Mouse (Mus musculus) cerebellum, postnatal 36 days (tissue): ENCODE measurements around the gene Igfbp3.

ENCODE experiments used
- DNase-seq, 2 experiments: peaks; one replicate each; pipeline ENCODE4 v3.0.0; 2021 to 2022; ENCODE audit warnings: mixed read lengths in 2 of 2

Gene Igfbp3

DNA sequence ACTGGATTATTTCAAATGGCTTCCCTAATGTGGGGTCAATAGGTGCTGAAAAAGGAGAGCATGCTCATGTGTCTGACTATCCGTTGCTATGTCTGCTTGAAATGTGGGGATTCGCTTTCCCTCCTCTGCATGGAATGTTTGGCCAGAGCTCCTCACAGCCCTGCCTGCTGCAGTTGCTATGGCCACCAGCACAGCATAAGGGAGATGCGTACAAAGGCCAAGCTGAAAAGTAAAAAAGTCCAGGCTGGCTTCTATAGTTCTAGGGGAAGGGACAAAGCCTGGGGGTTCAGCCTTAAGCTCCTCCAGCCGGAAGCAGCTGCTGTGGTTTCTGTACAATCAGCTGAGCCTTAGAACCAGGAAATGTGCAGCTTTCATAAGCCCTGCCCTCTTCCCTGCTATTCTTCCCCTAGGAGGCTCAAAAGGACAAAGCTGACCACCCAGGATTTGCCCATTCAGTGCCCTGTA is 53.1 kb downstream of the Igfbp3 start:
- no peak for DNase-seq

DNA sequence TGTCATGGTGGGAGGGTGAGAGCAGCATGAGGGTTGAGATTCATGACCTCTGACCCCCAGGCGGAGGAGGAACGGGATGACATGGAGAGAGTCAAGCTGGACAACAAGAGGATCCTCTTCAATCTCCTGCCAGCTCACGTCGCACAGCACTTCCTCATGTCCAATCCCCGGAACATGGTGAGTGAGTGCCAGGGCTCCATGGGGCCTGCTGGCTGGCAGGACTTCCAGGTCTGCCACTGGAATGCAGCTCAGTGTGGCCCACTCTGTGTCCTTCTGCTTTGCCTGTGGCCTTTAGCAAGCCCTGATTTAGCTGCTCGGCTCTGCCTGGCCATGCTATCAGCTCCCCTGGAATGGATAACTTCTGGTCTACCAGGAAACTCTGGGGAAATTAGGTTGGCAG is 53.6 kb downstream of the Igfbp3 start:
- DNase-seq: peak; percentile 50 to 59

DNA sequence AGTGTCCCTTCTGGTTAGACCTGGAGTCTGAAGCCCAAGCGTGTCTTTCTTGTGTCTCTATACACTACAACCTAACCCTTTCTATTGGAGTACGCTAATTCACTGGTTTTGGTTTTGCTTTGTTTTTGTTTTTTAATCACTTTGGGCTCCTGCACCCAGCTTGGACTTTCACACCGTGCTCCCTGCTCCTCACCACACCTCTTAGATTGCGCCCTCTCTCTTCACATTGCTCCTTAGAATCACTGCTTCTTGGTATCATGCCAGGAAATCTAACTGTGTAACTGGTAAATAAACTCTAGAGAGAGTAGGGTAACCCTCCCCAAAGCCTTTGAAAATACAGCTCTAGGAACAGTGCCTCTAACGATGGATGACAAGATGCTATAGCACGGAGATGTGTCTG is 55.5 kb downstream of the Igfbp3 start:
- DNase-seq: no peak

DNA sequence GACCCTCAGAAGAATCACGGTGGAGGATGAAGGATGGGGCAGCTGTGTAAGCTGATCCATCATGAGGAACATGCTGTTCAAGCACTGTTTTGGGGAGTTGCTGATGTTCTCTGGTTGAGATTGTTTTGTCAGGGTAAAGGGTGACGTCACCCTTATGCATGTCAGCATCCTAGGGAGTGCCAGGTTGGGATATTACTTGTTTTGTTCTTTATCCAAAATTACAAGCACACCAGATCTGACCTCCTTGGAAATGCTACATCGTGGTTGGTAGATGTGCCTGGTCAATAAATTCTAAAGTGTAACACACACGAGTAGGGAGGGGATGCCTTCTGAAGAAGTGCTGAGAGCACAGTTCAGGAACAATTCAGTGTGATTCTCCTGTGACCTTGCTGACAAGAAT is 57.3 kb downstream of the Igfbp3 start:
- no peak for DNase-seq
